Mouse (Mus musculus): ENCODE results near the gene Gm10058.
"Not testable (repeated sequence)": the region's sequence is repeated elsewhere in the genome, so short reads cannot be mapped to it uniquely, and the experiment has no call there.

DNA sequence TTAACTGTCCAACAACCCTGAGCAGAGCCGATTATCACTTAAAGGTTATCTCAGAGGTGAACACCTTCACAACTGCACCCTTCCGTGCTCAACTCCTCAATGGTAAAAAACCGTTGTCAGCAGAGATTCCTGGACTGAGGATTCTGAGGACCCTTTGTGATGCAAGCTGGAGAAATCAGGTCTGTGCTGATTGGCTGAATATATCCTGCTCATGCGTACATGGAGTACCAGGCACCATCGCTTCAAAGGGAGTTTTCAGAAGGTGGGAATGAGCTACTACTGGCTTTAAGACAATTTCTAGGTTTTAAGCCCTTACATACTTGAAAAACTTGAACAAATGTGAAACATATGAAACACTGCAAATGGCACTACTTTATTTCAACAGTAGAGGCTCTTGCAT, at the start of gene Gm10058:
- not testable (repeated sequence) for TF ChIP-seq CTCF (IDR thresholded peaks at IDR 0.05; ENCODE audit: borderline replicate concordance, control insufficient read depth, extremely low read depth, insufficient read depth, low read length, poor library complexity); POLR2A (IDR thresholded peaks at IDR 0.05; ENCODE audit: control insufficient read depth, extremely low read depth, insufficient read depth, low read length, poor library complexity)

Data from thymus, adult 2 months (tissue).